Mouse (Mus musculus) heart, adult 2 months (tissue): ENCODE results near the gene Akr1cl. TPM values are rescaled to one million over a fixed set of nuclear protein-coding genes. Genes with fewer than 3 reads are reported as not detected.
"Not testable (repeated sequence)": the region's sequence is repeated elsewhere in the genome, so short reads cannot be mapped to it uniquely, and the experiment has no call there.

Experiments
- DNase-seq, 2 experiments: peaks; one replicate each; pipeline ENCODE4 v3.0.0; 2021
- H3K27ac ChIP-seq: fragments of 200-600 bp; 2 replicates; pipeline ENCODE4 v1.8.1; 2022
- H3K27me3 ChIP-seq: fragments of 200-500 bp; 2 replicates; pipeline ENCODE4 v1.6.1; 2012; ENCODE audit warnings: mild to moderate bottlenecking, low read length, inconsistent platforms, mixed read lengths; ENCODE audit not compliant: control insufficient read depth, insufficient read depth
- H3K36me3 ChIP-seq: fragments of 200-500 bp; 2 replicates; pipeline ENCODE4 v1.6.1; 2012; ENCODE audit warnings: low read length, inconsistent platforms; ENCODE audit not compliant: control insufficient read depth, insufficient read depth
- H3K4me1 ChIP-seq: fragments of 200-500 bp; 2 replicates; pipeline ENCODE4 v1.6.1; 2011; ENCODE audit warnings: low read length; ENCODE audit not compliant: control insufficient read depth, insufficient read depth
- H3K4me3 ChIP-seq: fragments of 200-600 bp; 2 replicates; pipeline ENCODE4 v1.8.1; 2022
- H3K79me2 ChIP-seq: fragments of 200-500 bp; replicated peaks from 2 replicates; pipeline ENCODE4 v1.6.1; 2012; ENCODE audit warnings: mild to moderate bottlenecking, inconsistent platforms, low read length, moderate library complexity, mixed read lengths; ENCODE audit not compliant: control insufficient read depth, insufficient read depth
- H3K9ac ChIP-seq: fragments of 200-500 bp; 2 replicates; pipeline ENCODE4 v1.6.1; 2012; ENCODE audit warnings: low read depth, mild to moderate bottlenecking, control low read depth, inconsistent platforms, low read length, mixed read lengths
- CTCF ChIP-seq: fragments of 200-600 bp; IDR thresholded peaks from 2 replicates; pipeline ENCODE4 v1.8.1; 2022; ENCODE audit warnings: antibody characterized with exemption, mild to moderate bottlenecking, moderate library complexity
- EP300 ChIP-seq: fragments of 200-500 bp; IDR thresholded peaks from 2 replicates; pipeline ENCODE4 v1.6.1; 2011; ENCODE audit warnings: low read depth, low read length, control low read depth; ENCODE audit not compliant: insufficient read depth
- POLR2A ChIP-seq: fragments of 200-500 bp; IDR thresholded peaks from 2 replicates; pipeline ENCODE4 v1.6.1; 2011; ENCODE audit warnings: mild to moderate bottlenecking, low read depth, low read length, control low read depth; ENCODE audit not compliant: insufficient read depth
- WGBS: fragments of 180-500 bp; shearing (Covaris S2); methylation state at CpG from one replicate; pipeline ENCODE4 v1.1.7; 2018; 5-methylcytosine and 5-hydroxymethylcytosine counted together
- intact Hi-C: fragments of 180-260 bp; cut with DNase I; formaldehyde crosslinking; loops from one replicate; pipeline ENCODE4 v1.15.1; 2025
- polyA plus RNA-seq: library from polyadenylated mRNA; depleted of rRNA; stranded (reverse); fragments of >200 nt; gene quantifications from 2 replicates; pipeline ENCODE4 v1.2.3, GENCODE M21; 2012
- total RNA-seq, 2 experiments: library from RNA; stranded (reverse); gene quantifications; 2 replicates each; pipeline ENCODE4 v1.2.3; 2021

Gene Akr1cl
- total and polyA plus RNA-seq, 3 experiments, result 0.10 TPM; not detected in 2

DNA sequence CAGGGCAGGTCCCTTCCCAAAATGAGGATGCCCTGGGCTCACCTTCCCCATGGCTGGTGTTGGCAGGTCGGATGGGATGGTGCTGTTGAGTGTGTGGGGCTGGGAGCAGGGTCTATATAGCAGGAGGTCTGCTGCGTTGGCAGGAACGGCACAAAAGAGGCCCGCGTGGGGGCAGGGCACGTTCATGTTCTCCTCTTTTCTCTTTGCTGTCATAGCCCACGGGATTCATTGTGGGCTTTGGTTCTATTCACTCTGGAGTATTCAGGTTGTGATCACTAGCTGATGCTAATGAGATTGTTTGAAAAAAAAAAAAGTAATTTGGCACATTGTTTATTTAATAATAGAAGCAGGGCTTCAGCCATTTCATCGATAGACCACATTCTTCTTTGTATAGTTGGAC lies 30.8 kb upstream of the Akr1cl start, which contains the start of gene Crygd:
Gene Crygd (minus strand): TSS at position 101 of the 400 bp plus-strand sequence.
- Histone ChIP-seq H3K36me3 (no peaks in the 10 kb centered on the region), H3K79me2 (no peaks in the 10 kb centered on the region), H3K4me3 (no peak within 1 kb of the TSS), H3K27me3 (no peaks in the 10 kb centered on the region), H3K9ac (no peak within 1 kb of the TSS), H3K4me1 (no peaks in the 10 kb centered on the region), H3K27ac (no peak within 1 kb of the TSS)
- intact Hi-C loops, result no loop called here
- WGBS, result 87% methylated on average over 8 of the region's 8 CpGs
- TF ChIP-seq EP300 (no peak), CTCF (no peak), POLR2A (no peak)
- DNase-seq, result no peak

DNA sequence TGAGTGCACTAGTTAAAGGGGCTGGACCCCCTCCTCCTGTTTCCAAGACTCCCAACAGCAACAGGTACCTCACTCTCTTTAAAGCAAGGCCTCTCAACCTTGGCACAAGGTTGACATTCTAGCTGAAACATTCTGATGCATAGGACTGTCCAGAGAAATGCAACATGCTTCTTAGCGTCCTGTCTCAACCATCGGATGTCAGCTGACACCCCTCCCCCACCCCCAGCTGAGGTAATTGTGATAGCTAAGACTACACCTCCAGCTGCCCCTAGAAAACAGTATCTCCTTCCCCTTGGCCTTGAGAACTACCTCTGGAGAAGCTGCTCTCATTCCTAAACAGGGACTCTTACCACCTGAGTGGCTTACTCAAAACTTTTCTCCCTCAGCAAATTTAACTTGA lies 19.6 kb upstream of the Akr1cl start:
- no peak for DNase-seq
- no peaks in the 10 kb centered on the region for H3K79me2 ChIP-seq
- H3K4me3 ChIP-seq, result no peak overlapping the region
- intact Hi-C loops, result no loop called here
- no peak for TF ChIP-seq CTCF
- TF ChIP-seq POLR2A, result no peak
- TF ChIP-seq EP300, result no peak
- WGBS, result 27% methylated on average over 2 of the region's 2 CpGs
- H3K36me3 ChIP-seq, result no peaks in the 10 kb centered on the region
- no peak overlapping the region for H3K9ac ChIP-seq
- no peak overlapping the region for H3K27ac ChIP-seq
- no peaks in the 10 kb centered on the region for H3K4me1 ChIP-seq
- H3K27me3 ChIP-seq, result no peaks in the 10 kb centered on the region

DNA sequence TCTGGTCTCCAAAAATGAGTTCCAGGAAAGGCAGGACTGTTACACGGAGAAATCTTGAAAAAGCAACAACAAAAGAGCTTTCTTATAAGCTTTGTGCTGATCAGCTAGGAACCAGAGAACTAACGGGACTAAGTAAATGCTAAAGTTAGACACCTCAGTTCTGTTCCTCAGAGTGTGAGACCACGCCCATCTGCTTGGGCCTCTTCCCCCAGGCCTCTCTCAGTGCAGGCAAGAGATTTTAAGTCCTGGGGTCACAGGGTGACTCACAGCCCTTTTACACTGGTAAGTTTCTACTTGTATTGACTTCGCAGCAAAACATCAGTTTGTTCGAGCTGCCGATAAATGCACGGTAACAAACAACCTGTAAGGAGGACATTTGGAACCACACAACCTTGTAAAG lies 19.1 kb upstream of the Akr1cl start:
- intact Hi-C loops, result no loop called here
- Histone ChIP-seq H3K27me3 (no peaks in the 10 kb centered on the region), H3K9ac (no peak overlapping the region), H3K36me3 (no peaks in the 10 kb centered on the region), H3K79me2 (no peaks in the 10 kb centered on the region), H3K4me1 (no peaks in the 10 kb centered on the region), H3K27ac (no peak overlapping the region), H3K4me3 (no peak overlapping the region)
- WGBS, result 73% methylated on average over 7 of the region's 7 CpGs
- TF ChIP-seq EP300 (no peak), POLR2A (no peak), CTCF (no peak)
- DNase-seq, result no peak

DNA sequence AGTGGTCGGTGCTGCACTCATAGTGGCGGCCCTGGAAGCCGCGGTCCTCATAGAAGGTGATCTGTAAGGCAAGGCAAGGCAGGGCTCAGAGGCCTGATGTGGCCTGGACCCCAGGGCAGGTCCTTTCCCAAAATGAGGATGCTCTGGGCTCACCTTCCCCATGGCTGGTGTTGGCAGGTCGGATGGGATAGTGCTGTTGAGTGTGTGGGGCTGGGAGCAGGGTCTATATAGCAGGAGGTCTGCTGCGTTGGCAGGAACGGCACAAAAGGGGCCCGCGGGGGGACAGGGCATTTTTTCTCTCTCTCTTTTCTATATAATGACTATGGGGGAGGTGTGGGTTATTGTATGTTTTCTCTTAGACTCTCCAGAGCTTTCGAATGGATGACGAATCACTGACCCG lies 18.4 kb upstream of the Akr1cl start, which contains the start of gene Cryge:
Gene Cryge (minus strand): TSS at position 198 of the 400 bp plus-strand sequence.
- H3K4me1 ChIP-seq, intact Hi-C loops, H3K36me3 ChIP-seq, H3K9ac ChIP-seq, H3K4me3 ChIP-seq, H3K27ac ChIP-seq, DNase-seq, H3K27me3 ChIP-seq, H3K79me2 ChIP-seq: not testable (repeated sequence)
- 77% methylated on average over 11 of the region's 12 CpGs for WGBS

DNA sequence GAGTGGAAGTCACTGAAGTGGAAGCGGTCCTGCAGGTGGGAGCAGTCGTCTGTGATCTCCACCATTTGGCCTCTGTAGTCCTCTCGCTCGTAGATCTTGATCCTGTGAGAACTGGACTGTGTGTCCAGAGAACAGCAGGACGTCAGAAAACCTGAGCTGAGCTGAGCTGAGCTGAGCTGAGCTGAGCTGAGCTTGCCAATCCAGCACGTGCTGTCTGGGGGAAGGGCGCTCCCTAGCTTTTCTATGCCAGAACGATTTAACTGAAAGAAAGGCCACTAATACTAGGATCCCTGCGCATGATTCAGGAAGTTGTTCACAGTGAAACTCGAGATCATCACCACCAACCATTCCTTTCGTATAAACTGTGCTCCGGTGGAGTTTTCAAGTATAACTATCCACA lies 16.2 kb upstream of the Akr1cl start:
- 63% methylated on average over 12 of the region's 12 CpGs for WGBS
- Histone ChIP-seq H3K4me1 (peaks cover 1% of the 10 kb centered on the region; the same call in 1 of the 2 replicates), H3K79me2 (no peaks in the 10 kb centered on the region), H3K27me3 (no peaks in the 10 kb centered on the region), H3K27ac (no peak overlapping the region), H3K36me3 (no peaks in the 10 kb centered on the region), H3K9ac (no peak overlapping the region), H3K4me3 (no peak overlapping the region)
- DNase-seq, result no peak
- TF ChIP-seq EP300 (no peak), POLR2A (no peak), CTCF (no peak)
- intact Hi-C loops, result loop anchor here (5.0 kb wide), 1 partner anchor 129 kb away; no protein-coding TSS in a partner anchor

DNA sequence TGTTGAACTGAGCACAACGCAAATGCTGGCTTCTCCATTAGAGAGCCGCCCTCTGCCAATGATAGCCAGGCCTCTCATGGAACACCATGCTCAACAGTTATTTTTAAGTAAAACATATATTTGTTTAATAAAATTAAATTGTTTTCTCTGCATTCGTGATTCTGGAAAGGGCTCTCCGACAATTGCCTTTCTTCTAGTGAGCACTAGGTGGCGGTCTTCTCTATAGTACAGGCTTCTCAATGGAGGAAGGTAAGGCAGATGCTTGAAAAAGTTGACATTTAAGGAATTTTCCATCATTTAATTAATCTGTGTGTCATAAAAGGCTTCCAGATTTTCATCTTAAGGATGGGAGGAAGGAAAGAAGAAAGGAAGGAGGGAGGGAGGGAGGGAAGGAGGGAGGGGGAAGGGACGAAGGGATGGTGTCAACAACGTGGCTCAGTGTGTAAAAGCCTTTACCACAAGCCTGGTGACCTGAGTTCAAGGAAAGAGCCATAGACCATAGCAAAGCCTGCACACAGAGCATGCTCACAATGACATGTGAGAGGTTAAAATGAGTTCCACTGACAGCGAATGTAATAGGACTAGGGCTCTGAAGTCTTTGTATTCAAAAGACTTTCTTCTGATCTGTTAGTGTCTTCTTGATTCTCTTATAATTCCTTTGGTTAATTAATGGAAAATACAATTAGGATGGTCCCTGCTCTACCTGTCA lies 14.0 kb upstream of the Akr1cl start:
- H3K4me3 ChIP-seq, result no peak overlapping the region
- no peaks in the 10 kb centered on the region for H3K27me3 ChIP-seq
- DNase-seq, result no peak
- no peak overlapping the region for H3K27ac ChIP-seq
- H3K9ac ChIP-seq, result no peak overlapping the region
- 34% methylated on average over 8 of the region's 8 CpGs for WGBS
- intact Hi-C loops, result loop anchor here (5.0 kb wide), 1 partner anchor 131 kb away; no protein-coding TSS in a partner anchor
- TF ChIP-seq CTCF (peak; percentile 81), POLR2A (no peak)
- H3K79me2 ChIP-seq, result no peaks in the 10 kb centered on the region
- H3K36me3 ChIP-seq, result no peaks in the 10 kb centered on the region
- H3K4me1 ChIP-seq, result peaks cover 1% of the 10 kb centered on the region; the same call in 1 of the 2 replicates
